Mouse (Mus musculus) MEL (cell line): Measurements from ENCODE around the gene Canx. TPM values are rescaled to one million over a fixed set of nuclear protein-coding genes. Genes with fewer than 3 reads are reported as not detected.

Experiments
- DNase-seq: peaks from one replicate; pipeline ENCODE4 v3.0.0; 2011; ENCODE audit warnings: low read depth, low spot score
- H3K27ac ChIP-seq: 2 replicates; pipeline ENCODE4 v1.5.1; 2012; ENCODE audit warnings: low read depth, mild to moderate bottlenecking, control low read depth, low read length, moderate library complexity; ENCODE audit not compliant: control insufficient read depth
- H3K27me3 ChIP-seq, 2 experiments: fragments of 150-350 bp in 1 of 2; sonication (generic) in 1 of 2; 2 replicates each; pipeline ENCODE4 v1.6.1; 2012; ENCODE audit warnings: low read length in 2 of 2, mild to moderate bottlenecking in 2 of 2, improper control_type of control experiment in 1 of 2, moderate library complexity in 1 of 2; ENCODE audit not compliant: insufficient read depth in 2 of 2, control insufficient read depth in 1 of 2
- H3K36me3 ChIP-seq, 2 experiments: 2 replicates each; pipeline ENCODE4 v1.6.1; 2012 to 2014; ENCODE audit warnings: low read length in 2 of 2, improper control_type of control experiment in 1 of 2, inconsistent platforms in 1 of 2, mild to moderate bottlenecking in 1 of 2; ENCODE audit not compliant: insufficient read depth in 2 of 2, control insufficient read depth in 1 of 2
- H3K4me1 ChIP-seq, 2 experiments: fragments of 150-350 bp in 1 of 2; sonication (generic) in 1 of 2; 2 replicates each; pipeline ENCODE4 v1.6.1; 2012; ENCODE audit warnings: low read length in 2 of 2, improper control_type of control experiment in 1 of 2, mild to moderate bottlenecking in 1 of 2; ENCODE audit not compliant: insufficient read depth in 2 of 2, control insufficient read depth in 1 of 2
- H3K4me3 ChIP-seq, 2 experiments: fragments of 150-350 bp in 1 of 2; sonication (generic) in 1 of 2; 2 replicates each; pipeline ENCODE4 v1.5.1; 2012; ENCODE audit warnings: low read depth in 2 of 2, low read length in 2 of 2, mild to moderate bottlenecking in 2 of 2, moderate library complexity in 2 of 2, control low read depth in 1 of 2, improper control_type of control experiment in 1 of 2; ENCODE audit not compliant: control insufficient read depth in 1 of 2, insufficient read depth in 1 of 2
- H3K79me2 ChIP-seq: 2 replicates; pipeline ENCODE4 v1.6.1; 2012; ENCODE audit warnings: mild to moderate bottlenecking, low read length, moderate library complexity; ENCODE audit not compliant: control insufficient read depth, poor library complexity, insufficient read depth
- H3K9ac ChIP-seq: 2 replicates; pipeline ENCODE4 v1.6.1; 2012; ENCODE audit warnings: low read depth, mild to moderate bottlenecking, control low read depth, low read length, moderate library complexity; ENCODE audit not compliant: control insufficient read depth, poor library complexity, severe bottlenecking
- H3K9me3 ChIP-seq: fragments of 150-350 bp; sonication (generic); replicated peaks from 2 replicates; pipeline ENCODE4 v1.6.1; 2012; ENCODE audit warnings: mild to moderate bottlenecking, low read length, improper control_type of control experiment, moderate library complexity; ENCODE audit not compliant: insufficient read depth
- BHLHE40 ChIP-seq: IDR thresholded peaks from 2 replicates; pipeline ENCODE4 v1.6.1; 2012; ENCODE audit warnings: low read depth, mild to moderate bottlenecking, inconsistent platforms, low read length, improper control_type of control experiment, borderline replicate concordance
- CHD1 ChIP-seq: IDR thresholded peaks from 2 replicates; pipeline ENCODE4 v1.6.1; 2012; ENCODE audit warnings: low read depth, mild to moderate bottlenecking, inconsistent platforms, low read length, improper control_type of control experiment
- CHD2 ChIP-seq: IDR thresholded peaks from 2 replicates; pipeline ENCODE4 v1.6.1; 2011; ENCODE audit warnings: low read length, improper control_type of control experiment
- CTCF ChIP-seq, 3 experiments: IDR thresholded peaks in 2 of 3; conservative IDR thresholded peaks in 1 of 3; 2 replicates each; pipeline ENCODE4 v1.5.1; 2011 to 2012; ENCODE audit warnings: low read length in 3 of 3, low read depth in 2 of 3, mild to moderate bottlenecking in 2 of 3, improper control_type of control experiment in 1 of 3, inconsistent platforms in 1 of 3, mixed read lengths in 1 of 3, moderate library complexity in 1 of 3; ENCODE audit not compliant: control insufficient read depth in 1 of 3, insufficient read depth in 1 of 3, poor library complexity in 1 of 3, severe bottlenecking in 1 of 3
- ELF1 ChIP-seq: IDR thresholded peaks from 2 replicates; pipeline ENCODE4 v1.6.1; 2014; ENCODE audit warnings: low read depth, mild to moderate bottlenecking, inconsistent platforms, low read length, improper control_type of control experiment, moderate library complexity
- EP300 ChIP-seq, 2 experiments: IDR thresholded peaks; 2 replicates each; pipeline ENCODE4 v1.6.1; 2011; ENCODE audit warnings: improper control_type of control experiment in 2 of 2, low read length in 2 of 2, low read depth in 1 of 2, mild to moderate bottlenecking in 1 of 2
- ETS1 ChIP-seq: IDR thresholded peaks from 2 replicates; pipeline ENCODE4 v1.6.1; 2012; ENCODE audit warnings: low read depth, mild to moderate bottlenecking, inconsistent platforms, low read length, improper control_type of control experiment, moderate library complexity
- GATA1 ChIP-seq: IDR thresholded peaks from 2 replicates; pipeline ENCODE4 v1.6.1; 2011; ENCODE audit warnings: low read depth, low read length, improper control_type of control experiment
- HCFC1 ChIP-seq: IDR thresholded peaks from 2 replicates; pipeline ENCODE4 v1.6.1; 2012; ENCODE audit warnings: low read depth, mild to moderate bottlenecking, inconsistent platforms, low read length, improper control_type of control experiment, moderate library complexity
- JUND ChIP-seq: IDR thresholded peaks from 2 replicates; pipeline ENCODE4 v1.6.1; 2011; ENCODE audit warnings: low read depth, mild to moderate bottlenecking, improper control_type of control experiment, low read length
- MAX ChIP-seq: IDR thresholded peaks from 2 replicates; pipeline ENCODE4 v1.6.1; 2011; ENCODE audit warnings: low read length, improper control_type of control experiment
- MAZ ChIP-seq: IDR thresholded peaks from 2 replicates; pipeline ENCODE4 v1.6.1; 2012; ENCODE audit warnings: low read depth, mild to moderate bottlenecking, inconsistent platforms, low read length, improper control_type of control experiment
- MXI1 ChIP-seq: IDR thresholded peaks from 2 replicates; pipeline ENCODE4 v1.6.1; 2011; ENCODE audit warnings: mild to moderate bottlenecking, low read depth, low read length, improper control_type of control experiment
- MYB ChIP-seq: IDR thresholded peaks from 2 replicates; pipeline ENCODE4 v1.6.1; 2011; ENCODE audit warnings: mild to moderate bottlenecking, low read depth, low read length, improper control_type of control experiment
- MYC ChIP-seq: IDR thresholded peaks from 2 replicates; pipeline ENCODE4 v1.6.1; 2011; ENCODE audit warnings: low read depth, mild to moderate bottlenecking, low read length, improper control_type of control experiment, moderate library complexity
- NELFE ChIP-seq: IDR thresholded peaks from 2 replicates; pipeline ENCODE4 v1.6.1; 2011; ENCODE audit warnings: low read depth, low read length, improper control_type of control experiment
- NRF1 ChIP-seq: IDR thresholded peaks from 2 replicates; pipeline ENCODE4 v1.6.1; 2014; ENCODE audit warnings: low read depth, mild to moderate bottlenecking, inconsistent platforms, low read length, improper control_type of control experiment, moderate library complexity; ENCODE audit not compliant: poor library complexity, insufficient read depth, severe bottlenecking
- POLR2A ChIP-seq, 2 experiments: IDR thresholded peaks; 2 replicates each; pipeline ENCODE4 v1.6.1; 2011 to 2012; ENCODE audit warnings: low read length in 2 of 2, mild to moderate bottlenecking in 2 of 2, control low read depth in 1 of 2, improper control_type of control experiment in 1 of 2, low read depth in 1 of 2, moderate library complexity in 1 of 2; ENCODE audit not compliant: control insufficient read depth in 1 of 2, insufficient read depth in 1 of 2, poor library complexity in 1 of 2
- POLR2AphosphoS2 ChIP-seq: IDR thresholded peaks from 2 replicates; pipeline ENCODE4 v1.6.1; 2011; ENCODE audit warnings: low read length, improper control_type of control experiment
- POLR2AphosphoS5 ChIP-seq: IDR thresholded peaks from 2 replicates; pipeline ENCODE4 v1.6.1; 2012; ENCODE audit warnings: low read depth, borderline replicate concordance, mild to moderate bottlenecking, inconsistent platforms, low read length, moderate library complexity, mixed read lengths
- RCOR1 ChIP-seq: IDR thresholded peaks from 2 replicates; pipeline ENCODE4 v1.6.1; 2012; ENCODE audit warnings: low read depth, mild to moderate bottlenecking, inconsistent platforms, low read length, improper control_type of control experiment
- SIN3A ChIP-seq: IDR thresholded peaks from 2 replicates; pipeline ENCODE4 v1.6.1; 2012; ENCODE audit warnings: low read length, improper control_type of control experiment, inconsistent platforms
- TBP ChIP-seq: IDR thresholded peaks from 2 replicates; pipeline ENCODE4 v1.8.0; 2011; ENCODE audit warnings: low read depth, low read length, improper control_type of control experiment
- TCF12 ChIP-seq: IDR thresholded peaks from 2 replicates; pipeline ENCODE4 v1.6.1; 2014; ENCODE audit warnings: low read depth, mild to moderate bottlenecking, inconsistent platforms, low read length, improper control_type of control experiment, moderate library complexity
- UBTF ChIP-seq: IDR thresholded peaks from 2 replicates; pipeline ENCODE4 v1.6.1; 2012; ENCODE audit warnings: low read depth, mild to moderate bottlenecking, inconsistent platforms, low read length, improper control_type of control experiment, moderate library complexity, borderline replicate concordance; ENCODE audit not compliant: insufficient read depth
- USF1 ChIP-seq: IDR thresholded peaks from 2 replicates; pipeline ENCODE4 v1.6.1; 2014; ENCODE audit warnings: low read depth, mild to moderate bottlenecking, inconsistent platforms, low read length, improper control_type of control experiment, moderate library complexity
- USF2 ChIP-seq, 2 experiments: IDR thresholded peaks; 2 replicates each; pipeline ENCODE4 v1.6.1; 2011 to 2012; ENCODE audit warnings: improper control_type of control experiment in 2 of 2, low read length in 2 of 2, borderline replicate concordance in 1 of 2, inconsistent platforms in 1 of 2, low read depth in 1 of 2, mild to moderate bottlenecking in 1 of 2; ENCODE audit not compliant: insufficient read depth in 1 of 2
- ZC3H11A ChIP-seq: IDR thresholded peaks from 2 replicates; pipeline ENCODE4 v1.6.1; 2012; ENCODE audit warnings: low read depth, mild to moderate bottlenecking, inconsistent platforms, low read length, improper control_type of control experiment
- ZMIZ1 ChIP-seq: IDR thresholded peaks from 2 replicates; pipeline ENCODE4 v1.6.1; 2012; ENCODE audit warnings: low read depth, mild to moderate bottlenecking, inconsistent platforms, low read length, improper control_type of control experiment, moderate library complexity
- ZNF384 ChIP-seq: IDR thresholded peaks from 2 replicates; pipeline ENCODE4 v1.6.1; 2012; ENCODE audit warnings: low read depth, mild to moderate bottlenecking, inconsistent platforms, low read length, improper control_type of control experiment
- polyA plus RNA-seq, 2 experiments: library from polyadenylated mRNA; stranded (reverse) in 1 of 2; unstranded in 1 of 2; fragments of >175 nt in 1 of 2; fragments of >200 nt in 1 of 2; gene quantifications; 2 replicates each; pipeline versions ENCODE4 v1.2.1 to v1.2.4; 2012; ENCODE audit warnings: low replicate concordance in 2 of 2, low read depth in 1 of 2; ENCODE audit not compliant: insufficient read length in 2 of 2, insufficient read depth in 1 of 2, missing spikeins in 1 of 2
- total RNA-seq: library from RNA; depleted of rRNA; stranded (reverse); fragments of 300-350 nt; gene quantifications from 2 replicates; pipeline ENCODE4 v1.2.3, GENCODE M21; 2012

The Canx gene
- total and polyA plus RNA-seq, 3 experiments: 390 to 867 (median 464) TPM

DNA sequence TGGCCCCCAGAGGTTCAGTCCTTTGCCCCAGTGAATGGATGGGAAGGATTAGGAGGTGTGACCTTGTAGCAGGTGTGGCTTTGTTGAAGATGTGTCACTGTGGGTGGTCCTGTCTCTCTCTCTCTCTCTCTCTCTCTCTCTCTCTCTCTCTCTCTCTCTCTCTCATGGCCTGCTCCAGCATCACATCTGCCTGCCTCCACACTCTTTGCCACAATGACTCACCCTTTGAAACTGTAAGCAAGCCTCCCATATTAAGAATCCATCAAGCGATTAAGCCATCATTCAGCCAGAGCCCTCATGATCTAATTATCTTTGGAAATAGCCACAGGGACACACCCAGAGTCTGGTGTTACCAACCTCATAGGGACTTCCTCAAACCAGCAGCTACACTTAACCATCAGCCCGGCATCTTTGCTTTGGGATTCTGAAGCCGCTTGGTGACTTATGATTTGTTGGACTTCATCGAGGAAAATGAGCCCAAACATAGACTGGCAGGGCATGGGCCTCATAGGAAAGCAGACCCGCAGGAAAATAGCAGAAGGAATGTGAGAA, 44.0 kb upstream of the Canx start:
- Histone ChIP-seq H3K4me1 (peaks cover 17 to 31% of the 10 kb centered on the region in 2 experiments), H3K9ac (no peak overlapping the region; the same call in 1 of the 2 replicates), H3K27ac (peak overlapping the region; percentile 76), H3K9me3 (no peaks in the 10 kb centered on the region), H3K79me2 (no peaks in the 10 kb centered on the region; the same call in 1 of the 2 replicates), H3K4me3 (no peak overlapping the region), H3K27me3 (no peaks in the 10 kb centered on the region), H3K36me3 (peaks cover 0 to 26% of the 10 kb centered on the region in 2 experiments; a peak in 2 of 4 replicates)
- TF ChIP-seq SIN3A (peak; percentile 61; the same call in 1 of the 2 replicates), RCOR1 (peak; percentile 75; the same call in 1 of the 2 replicates), NRF1 (no peak), UBTF (no peak), TCF12 (0 out of 2 replicates have a peak, but pooled peaks have one; percentile 42), MXI1 (peak; percentile 54; the same call in 1 of the 2 replicates), EP300 (IDR thresholded peaks at IDR 0.05; ENCODE audit: low read depth in 1 of 2, low read length in 2 of 2) (peak; percentile 68 to 80), ZC3H11A (no peak), CTCF (IDR thresholded peaks at IDR 0.05 in 2 of 3, conservative IDR thresholded peaks at IDR 0.05 in 1 of 3; ENCODE audit: control insufficient read depth in 1 of 3, insufficient read depth in 1 of 3, low read depth in 2 of 3, low read length in 3 of 3, poor library complexity in 1 of 3, severe bottlenecking in 1 of 3) (no peak), ELF1 (0 out of 2 replicates have a peak, but pooled peaks have one; percentile 31), MAZ (no peak), NELFE (no peak), ETS1 (peak; percentile 77), BHLHE40 (peak; percentile 28; the same call in 1 of the 2 replicates), MAX (no peak), USF2 (IDR thresholded peaks at IDR 0.05; ENCODE audit: borderline replicate concordance in 1 of 2, insufficient read depth in 1 of 2, low read depth in 1 of 2, low read length in 2 of 2) (no peak), POLR2AphosphoS2 (no peak), JUND (peak; percentile 99), MYB (no peak), ZNF384 (peak; percentile 42; the same call in 1 of the 2 replicates), POLR2AphosphoS5 (no peak), USF1 (0 out of 2 replicates have a peak, but pooled peaks have one; percentile 42), CHD2 (no peak), HCFC1 (peak; percentile 61; the same call in 1 of the 2 replicates), GATA1 (peak; percentile 55), POLR2A (IDR thresholded peaks at IDR 0.05; ENCODE audit: control insufficient read depth in 1 of 2, insufficient read depth in 1 of 2, low read depth in 1 of 2, low read length in 2 of 2, poor library complexity in 1 of 2) (no peak), ZMIZ1 (no peak), TBP (peak; percentile 70), CHD1 (no peak), MYC (peak; percentile 73)
- peak; percentile 92 for DNase-seq
